Mouse (Mus musculus): ENCODE data around the gene Csde1.

Gene Csde1

DNA sequence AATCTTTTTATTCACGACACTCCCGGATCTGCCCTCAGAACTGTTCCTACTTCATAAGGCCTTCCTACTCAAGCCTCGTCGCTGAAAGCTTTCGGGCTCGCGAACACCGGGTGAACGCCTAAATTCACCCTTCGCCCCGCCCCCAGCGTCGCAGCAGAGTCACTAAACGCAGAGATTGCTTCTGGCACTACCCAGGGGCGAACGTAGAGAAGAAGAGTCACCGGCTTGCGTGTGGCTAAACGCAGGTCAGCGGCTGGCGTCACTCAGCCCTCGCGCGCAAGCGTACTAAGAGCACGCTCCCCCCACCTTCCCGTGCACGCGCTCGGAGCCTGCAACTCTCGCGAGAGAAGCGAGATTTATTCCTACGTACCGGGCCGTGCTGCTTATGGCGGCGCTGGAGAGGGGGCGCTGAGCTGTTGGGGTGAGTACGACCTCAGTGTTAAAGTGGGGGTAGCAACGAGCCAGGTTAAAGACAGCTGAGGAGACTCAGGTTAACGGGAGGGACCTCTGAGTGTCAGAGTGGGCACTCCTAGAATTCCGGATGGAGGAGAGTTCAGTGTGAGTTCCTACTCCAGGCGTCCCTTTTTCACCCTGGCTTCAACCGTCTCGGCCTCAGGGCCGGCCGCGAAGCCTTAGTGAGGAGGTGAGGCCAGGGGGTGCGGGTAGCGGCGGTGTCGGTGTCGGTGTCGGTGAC, at the start of gene Csde1:
Gene Csde1 (plus strand): TSS at position 178 of the 694 bp plus-strand sequence.
- peak; percentile 96 for ATAC-seq (ENCODE audit: insufficient number of reproducible peaks, low FRiP score, low TSS enrichment)

DNA sequence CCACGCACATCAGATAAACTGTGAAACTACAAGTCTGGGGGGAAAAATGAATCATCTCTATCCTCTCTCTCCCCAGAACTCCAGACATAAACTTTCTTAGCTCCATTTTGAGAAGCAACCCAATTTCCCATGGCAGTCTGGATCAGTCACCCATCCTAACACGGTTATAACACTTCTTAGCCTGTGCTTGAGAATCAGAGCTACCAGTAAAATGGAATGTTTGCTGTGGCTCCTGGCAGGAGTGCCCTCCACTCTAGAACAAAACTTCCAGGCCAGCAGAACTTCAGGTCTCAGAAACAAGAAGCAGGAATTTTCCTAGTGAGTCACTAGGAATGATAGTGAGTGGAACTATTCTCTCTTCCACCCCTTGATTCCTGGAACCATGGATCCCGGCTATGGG, 49.7 kb upstream of the Csde1 start:
- no peak for ATAC-seq (ENCODE audit: insufficient number of reproducible peaks, low FRiP score, low TSS enrichment)

DNA sequence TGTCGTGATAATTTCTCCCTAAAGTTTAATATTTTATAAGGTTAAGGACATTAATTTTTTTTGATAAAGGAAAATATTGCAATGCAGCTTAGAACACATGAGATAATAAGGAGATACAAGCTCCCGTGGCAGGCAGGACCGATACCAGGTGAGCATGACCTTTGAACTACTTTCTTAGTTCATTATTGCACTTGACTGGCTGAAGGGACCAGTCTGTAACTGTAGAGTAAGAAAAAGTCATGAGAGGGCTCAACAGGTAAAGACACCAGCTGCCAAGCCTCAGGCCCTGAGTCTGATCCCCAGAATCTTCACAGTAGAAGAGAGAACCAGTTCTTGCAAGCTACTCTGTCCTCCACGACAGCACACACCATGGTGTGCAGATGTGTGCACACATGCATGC, 43.3 kb upstream of the Csde1 start:
- no peak for ATAC-seq (ENCODE audit: insufficient number of reproducible peaks, low FRiP score, low TSS enrichment)

DNA sequence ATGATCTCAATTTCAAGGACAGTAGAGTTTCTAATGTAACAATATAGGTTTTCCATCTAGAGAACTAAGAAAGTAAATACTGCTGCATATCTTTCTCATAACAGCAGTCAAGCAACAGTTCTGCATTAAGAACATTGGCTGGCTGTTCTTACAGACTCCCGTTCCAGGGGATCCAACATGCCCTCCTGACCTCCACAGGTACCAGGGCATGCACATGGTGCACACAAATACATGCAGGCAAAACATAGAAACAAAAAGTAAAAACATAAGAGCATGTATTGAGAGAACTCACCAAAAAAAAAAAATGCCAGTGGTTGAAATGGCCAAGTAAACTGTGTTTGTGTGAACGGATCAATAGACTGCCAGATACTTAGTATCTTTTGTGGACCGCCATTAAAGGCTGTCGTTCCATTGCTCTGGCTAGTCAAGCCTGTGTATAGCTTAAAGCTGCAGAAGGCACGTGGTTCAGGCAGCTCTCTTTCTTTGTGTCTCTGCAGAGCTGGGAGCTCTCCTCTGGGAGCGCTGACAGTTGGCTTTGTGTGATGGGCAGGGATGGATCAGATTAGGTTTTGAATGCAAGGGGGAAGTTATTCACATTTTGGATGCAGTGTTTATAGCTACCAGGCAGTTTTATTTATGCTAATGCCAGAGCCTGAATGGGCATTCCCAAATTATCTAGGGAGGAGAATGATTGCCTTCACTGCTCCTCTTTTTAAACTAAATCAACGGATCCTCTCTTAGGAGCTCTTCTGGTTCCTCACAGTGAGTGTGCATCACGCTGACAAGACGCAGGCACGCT, 40.5 kb upstream of the Csde1 start:
- ATAC-seq (ENCODE audit: insufficient number of reproducible peaks, low FRiP score, low TSS enrichment) = no peak; the same call in 1 of the 2 replicates

DNA sequence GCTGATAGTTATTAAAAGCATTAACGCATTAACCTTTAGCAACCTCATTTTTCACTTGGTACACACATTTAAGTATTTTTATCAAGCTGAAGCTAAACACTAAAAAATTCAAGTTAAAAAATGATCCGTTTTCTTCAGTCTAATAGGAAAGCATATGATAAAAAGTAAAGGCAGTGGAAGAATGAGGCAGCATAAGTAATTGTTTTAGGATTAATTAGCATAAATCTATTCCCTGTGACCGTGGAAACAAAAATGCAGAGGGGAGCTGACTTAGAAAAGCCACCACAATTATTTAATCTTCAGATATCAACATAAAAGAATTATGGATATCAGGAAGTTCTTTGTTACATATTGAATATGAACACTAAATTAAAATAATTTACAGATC, 39.9 kb upstream of the Csde1 start:
- no peak for ATAC-seq (ENCODE audit: insufficient number of reproducible peaks, low FRiP score, low TSS enrichment)

DNA sequence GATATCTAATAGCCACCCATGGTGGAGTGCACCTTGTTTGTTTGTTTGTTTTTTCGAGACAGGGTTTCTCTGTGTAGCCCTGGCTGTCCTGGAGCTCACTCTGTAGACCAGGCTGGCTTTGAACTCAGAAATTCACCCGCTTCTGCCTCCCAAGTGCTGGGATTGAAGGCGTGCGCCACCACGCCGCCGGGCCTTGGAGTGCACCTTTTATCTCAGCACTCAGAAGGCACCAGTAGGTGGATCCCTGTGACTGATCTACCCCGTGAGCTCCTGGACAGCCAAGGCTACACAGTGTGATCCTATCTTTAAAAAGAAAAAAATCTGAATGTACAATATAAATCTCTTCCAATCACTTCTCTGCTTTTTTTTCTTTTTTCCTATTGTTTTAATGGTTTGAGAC, 29.2 kb upstream of the Csde1 start:
- ATAC-seq (ENCODE audit: insufficient number of reproducible peaks, low FRiP score, low TSS enrichment) = no peak

DNA sequence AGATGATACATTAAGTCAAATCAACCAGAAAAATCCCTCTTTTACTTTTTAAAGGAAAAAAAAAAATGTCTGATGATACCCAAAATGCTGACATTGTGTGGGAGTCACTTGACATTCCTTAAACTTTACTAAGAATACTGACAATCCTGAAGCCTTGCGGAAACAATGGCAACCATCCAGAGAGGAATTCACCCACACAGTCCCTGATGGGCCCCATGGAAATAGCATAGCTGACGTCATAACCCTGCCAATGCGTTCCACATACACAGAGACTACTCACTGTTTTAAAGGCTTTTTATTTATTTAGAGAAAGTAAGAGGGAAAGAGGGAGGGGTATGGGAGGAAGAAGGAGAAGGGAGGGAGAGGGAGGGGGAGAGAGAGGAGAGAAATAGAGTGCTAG, 27.3 kb upstream of the Csde1 start:
- ATAC-seq (ENCODE audit: insufficient number of reproducible peaks, low FRiP score, low TSS enrichment) = no peak

DNA sequence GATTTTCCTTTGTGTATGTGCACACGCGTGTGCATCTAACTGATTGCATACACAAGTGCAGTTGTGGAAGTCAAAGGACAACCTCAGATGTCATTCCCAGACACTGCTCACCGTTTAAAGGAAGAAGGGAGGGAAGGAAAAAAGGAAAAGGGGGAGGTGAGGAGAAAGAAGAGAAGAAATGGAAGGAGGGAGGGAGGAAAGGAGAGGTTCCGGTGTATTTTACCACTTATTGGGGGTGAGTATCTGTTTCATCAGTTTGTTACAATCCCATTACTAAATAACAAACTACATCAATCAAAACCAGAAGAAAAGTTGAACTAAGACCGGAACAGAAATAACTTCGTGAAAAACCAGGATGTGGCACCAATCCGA, 25.0 kb upstream of the Csde1 start:
- no peak for ATAC-seq (ENCODE audit: insufficient number of reproducible peaks, low FRiP score, low TSS enrichment)

DNA sequence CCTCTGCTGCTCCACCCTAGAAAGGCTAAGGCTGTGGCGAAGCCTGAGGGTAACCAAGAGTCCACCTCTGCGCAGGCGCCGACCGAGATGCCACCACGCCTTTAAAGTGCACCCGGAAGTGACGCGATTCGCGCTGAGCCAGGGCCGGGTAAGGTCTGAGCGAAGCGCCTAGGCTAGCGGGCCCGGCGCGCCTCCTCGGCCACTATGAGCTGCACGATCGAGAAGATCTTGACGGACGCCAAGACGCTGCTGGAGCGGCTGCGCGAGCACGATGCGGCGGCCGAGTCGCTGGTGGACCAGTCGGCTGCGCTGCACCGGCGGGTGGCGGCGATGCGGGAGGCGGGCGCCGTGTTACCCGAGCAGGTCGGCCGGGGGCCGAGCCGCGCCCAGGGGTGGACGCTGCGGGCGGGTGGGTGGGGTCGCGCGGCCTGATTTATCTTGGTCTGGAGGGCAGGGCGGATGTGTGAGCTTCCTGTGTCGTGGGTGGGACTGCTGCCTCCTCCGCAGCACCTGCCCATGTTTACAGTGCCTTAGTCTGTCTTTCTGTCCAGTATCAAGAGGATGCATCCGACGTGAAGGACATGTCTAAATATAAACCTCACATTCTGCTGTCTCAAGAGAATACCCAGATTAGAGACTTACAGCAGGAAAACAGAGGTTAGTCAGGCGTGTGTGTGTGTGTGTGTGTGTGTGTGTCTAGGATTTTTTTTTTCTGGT, 24.5 kb upstream of the Csde1 start, which contains the start of gene Sike1:
Gene Sike1 (plus strand): TSS at position 104 of the 717 bp plus-strand sequence.
- peak; percentile 98 for ATAC-seq (ENCODE audit: insufficient number of reproducible peaks, low FRiP score, low TSS enrichment)

DNA sequence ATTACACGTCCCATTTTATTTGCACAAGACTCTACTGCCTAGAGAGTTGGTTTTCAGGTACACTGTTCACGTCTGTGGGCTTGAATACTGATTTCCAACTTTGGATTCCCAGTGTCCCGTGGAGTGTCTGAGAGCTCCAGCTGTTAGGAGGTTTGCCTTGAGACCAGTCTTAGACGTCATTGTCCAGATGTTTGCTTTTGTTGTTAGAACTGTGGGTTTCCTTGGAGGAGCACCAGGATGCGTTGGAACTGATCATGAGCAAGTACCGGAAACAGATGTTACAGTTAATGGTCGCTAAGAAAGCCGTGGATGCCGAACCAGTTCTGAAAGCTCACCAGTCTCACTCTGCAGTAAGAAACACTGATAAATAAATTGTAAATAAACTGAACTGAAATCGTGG, 23.2 kb upstream of the Csde1 start:
- no peak for ATAC-seq (ENCODE audit: insufficient number of reproducible peaks, low FRiP score, low TSS enrichment)

DNA sequence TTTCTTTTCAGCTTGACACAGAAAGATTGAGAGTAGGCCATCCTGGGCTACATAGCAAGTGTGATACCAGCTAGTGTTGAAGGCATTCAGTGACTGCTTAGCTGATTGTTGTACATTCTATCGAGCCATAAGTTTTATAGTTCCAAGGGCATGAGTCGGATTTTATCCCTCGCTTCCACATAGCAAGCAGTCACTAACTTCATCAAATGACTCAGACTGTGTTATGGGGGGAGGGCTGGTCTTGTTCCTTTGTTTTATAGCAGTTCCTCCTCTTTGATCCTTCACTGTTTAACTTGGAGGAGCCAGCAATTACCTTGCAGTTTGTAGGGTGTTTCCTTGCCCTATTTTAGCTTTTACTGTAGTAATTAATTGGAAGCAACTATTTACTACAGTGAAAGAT, 22.6 kb upstream of the Csde1 start:
- ATAC-seq (ENCODE audit: insufficient number of reproducible peaks, low FRiP score, low TSS enrichment) = no peak

DNA sequence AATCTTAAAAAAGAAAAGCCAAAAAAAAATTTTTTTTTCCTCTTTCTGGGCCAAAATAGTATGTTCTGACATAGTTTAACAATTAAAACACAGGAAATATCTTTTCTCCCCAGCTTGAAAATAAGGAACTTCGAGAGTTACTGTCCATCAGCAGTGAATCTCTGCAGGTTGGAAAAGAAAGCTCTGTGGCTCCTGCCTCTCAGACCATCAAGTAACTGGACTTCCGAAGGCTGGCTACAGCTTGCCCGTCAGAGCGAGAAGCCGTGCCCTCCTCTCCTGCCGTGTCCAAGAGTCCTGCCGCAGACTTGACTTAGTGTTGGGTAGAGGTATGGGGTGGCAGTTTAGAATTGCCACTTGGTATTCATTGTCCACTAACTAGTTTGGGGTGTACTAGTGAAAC, 18.6 kb upstream of the Csde1 start:
- no peak for ATAC-seq (ENCODE audit: insufficient number of reproducible peaks, low FRiP score, low TSS enrichment)

DNA sequence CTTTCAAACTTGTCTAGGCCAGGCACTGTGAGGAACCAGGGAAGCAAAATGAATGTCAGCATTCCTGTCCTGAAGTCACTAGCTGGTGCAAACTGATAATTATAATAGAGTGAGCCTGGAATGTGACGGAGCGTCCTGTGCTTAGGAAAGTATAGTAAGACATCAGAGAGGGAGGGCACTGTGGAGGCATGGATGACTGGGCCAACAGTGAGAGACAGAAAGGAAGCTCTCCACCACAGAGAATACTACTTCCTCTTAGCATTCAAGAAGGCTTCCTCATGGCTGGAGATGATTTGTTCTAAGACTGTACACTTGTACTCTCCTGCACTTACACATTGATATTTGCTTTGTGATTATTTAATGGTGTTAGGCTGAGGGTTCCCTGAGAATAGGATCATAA, 2.9 kb upstream of the Csde1 start:
- no peak for ATAC-seq (ENCODE audit: insufficient number of reproducible peaks, low FRiP score, low TSS enrichment)

DNA sequence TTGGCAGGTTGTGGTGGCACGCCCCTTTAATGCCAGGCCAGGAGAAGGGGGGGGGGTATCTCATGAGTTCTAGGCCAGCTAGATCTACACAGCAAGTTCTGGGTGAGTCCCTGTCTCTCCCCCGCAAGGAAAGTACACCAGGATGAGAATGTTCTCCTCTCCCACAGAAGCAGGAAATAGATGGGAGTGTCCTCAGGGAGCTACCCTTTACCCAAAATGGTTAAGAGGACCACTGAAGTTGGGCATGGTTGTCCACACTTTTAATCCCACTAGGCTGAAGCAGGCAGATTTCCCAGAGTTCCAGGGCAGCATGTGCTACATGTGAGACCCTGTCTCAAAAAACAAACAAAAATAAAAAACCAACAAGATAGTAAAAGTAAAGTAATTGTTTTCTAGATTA, 764 bp upstream of the Csde1 start:
- no peak for ATAC-seq (ENCODE audit: insufficient number of reproducible peaks, low FRiP score, low TSS enrichment)

DNA sequence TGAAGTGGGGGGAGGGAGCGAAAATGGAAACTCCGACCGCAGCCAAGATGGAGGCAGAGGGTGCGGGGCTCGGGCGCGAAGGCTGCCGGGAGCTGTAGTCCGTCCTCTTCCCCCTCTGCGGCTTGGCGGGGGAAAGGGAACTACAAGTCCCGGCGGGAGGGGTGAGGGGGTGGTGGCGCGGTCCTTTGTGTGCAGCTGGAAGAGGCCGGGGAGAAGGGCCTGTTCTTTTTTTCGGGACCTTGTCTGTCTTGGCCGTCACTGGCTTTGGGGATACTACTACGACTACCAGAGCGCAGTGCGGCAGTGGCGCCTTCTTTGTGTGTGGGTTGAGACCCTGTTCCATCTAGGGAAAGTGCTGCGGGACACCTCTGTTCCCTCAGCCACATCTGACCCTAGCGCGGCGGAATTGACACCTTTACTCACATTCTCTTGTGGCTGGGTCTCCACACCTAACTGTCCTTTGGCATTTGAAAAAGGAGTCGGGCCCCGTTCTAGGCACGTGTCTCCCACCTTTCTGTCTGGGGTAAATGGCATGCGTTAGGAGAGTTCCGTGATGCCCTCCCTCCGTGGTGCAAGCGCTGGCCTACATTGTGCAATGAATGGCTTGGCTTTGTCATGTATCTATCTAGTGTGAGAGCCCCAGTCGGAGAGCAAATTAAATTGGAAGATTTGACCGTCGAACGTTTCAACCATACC, 865 bp downstream of the Csde1 start:
- ATAC-seq (ENCODE audit: insufficient number of reproducible peaks, low FRiP score, low TSS enrichment) = peak; percentile 84

DNA sequence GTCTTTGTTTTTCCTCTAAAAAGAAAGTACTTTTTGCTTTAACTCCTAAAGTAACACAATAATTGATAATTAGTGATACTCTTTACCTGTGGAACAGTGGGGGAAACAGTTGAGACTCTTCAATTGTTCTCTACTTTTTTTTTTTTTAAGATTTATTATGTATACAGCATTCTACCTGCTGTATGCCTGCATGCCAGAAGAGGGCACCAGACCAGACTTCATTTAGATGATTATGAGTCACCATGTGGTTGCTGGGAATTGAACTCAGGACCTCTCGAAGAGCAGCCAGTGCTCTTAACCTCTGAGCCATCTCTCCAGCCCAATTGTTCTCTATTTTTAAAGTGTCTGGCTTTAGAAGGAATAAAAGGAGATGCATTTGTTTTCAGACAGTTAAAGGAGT, 5.9 kb downstream of the Csde1 start:
- no peak for ATAC-seq (ENCODE audit: insufficient number of reproducible peaks, low FRiP score, low TSS enrichment)

DNA sequence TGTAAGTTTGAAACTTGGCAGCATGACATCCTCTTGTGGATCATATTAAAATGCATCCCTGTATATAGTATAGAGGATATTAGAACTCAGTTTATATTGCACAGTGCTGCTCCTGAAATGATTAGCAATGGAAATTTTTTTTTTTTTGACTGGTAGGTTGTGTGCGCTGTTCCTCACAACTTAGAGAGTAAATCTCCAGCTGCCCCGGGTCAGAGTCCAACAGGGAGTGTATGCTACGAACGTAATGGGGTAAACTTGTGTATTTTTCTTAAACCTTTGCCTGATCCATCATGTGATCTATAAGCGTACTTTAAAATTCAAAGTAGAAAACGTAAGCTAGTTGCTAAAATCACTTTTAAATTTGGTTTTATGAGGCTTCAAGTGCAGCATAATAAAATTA, 20.1 kb downstream of the Csde1 start:
- no peak for ATAC-seq (ENCODE audit: insufficient number of reproducible peaks, low FRiP score, low TSS enrichment)

DNA sequence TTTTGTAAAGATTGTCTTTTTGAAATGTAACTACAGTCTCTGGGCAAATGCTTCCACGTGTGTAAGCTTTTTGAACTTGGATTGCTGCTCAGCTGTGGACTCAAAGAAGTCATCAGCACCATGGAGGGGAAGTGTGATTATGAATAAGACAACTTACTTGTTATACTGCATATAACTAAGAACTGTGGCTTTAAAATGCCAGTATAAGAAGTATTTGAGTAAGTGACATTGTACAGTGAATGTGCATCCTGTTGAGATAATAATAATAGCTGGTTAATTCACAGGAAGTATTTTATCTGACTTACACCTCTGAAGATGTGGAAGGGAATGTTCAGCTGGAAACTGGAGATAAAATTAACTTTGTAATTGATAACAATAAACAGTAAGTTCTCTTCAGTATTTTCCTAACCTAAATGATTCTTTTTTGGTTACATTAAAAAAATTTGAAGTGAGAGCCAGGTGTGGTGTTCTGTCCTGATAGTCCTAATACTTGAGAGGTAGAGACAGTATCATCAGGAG, 20.7 kb downstream of the Csde1 start:
- no peak for ATAC-seq (ENCODE audit: insufficient number of reproducible peaks, low FRiP score, low TSS enrichment)

DNA sequence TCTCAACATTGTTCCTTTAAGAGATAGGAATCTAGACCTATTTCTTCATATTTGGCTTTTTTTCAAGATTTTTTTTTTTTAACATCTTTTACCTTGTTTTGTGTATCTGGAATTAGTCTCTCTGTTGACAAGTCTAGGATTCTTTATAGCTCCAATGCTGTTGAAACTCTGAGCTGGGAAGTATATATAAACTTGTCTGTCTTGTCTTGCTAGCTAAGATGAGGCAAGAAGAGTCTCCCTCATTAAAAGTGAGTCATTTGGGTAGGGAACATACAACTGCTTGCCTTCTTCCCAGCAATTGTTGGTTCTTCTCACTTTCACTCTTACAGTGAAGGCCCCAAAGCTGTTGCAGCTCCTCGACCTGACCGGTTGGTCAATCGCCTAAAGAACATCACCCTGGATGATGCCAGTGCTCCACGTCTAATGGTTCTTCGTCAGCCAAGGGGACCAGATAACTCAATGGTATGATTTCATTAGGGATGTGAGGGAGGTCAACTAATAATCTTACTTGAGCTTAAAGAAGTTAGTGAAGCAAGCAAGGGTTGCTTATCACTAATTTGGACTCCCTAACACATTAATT, 35.9 kb downstream of the Csde1 start:
- no peak for ATAC-seq (ENCODE audit: insufficient number of reproducible peaks, low FRiP score, low TSS enrichment)

DNA sequence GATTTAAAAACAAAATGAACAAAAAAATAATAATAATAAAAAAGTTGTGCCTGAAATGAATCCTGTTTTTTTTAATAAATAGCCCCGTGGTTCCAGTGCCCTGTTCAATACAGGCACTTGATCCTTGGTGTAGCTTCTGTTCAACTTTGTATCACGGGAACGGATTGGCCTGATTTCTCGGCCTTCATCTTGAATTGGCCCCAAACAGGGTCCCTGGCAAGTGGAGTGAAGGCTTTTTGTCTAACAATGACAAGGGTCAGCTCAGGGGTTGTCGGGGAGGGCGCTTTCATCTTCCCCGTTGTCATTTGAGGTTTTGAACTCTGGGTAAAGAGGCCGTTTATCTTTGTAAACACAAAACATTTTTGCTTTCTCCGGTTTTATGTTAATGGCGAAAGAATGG, 37.5 kb downstream of the Csde1 start:
- peak; percentile 15; the same call in 1 of the 2 replicates for ATAC-seq (ENCODE audit: insufficient number of reproducible peaks, low FRiP score, low TSS enrichment)

All from cerebellum, adult (tissue).